Mouse (Mus musculus): ENCODE results near the gene Tbx15.

GRCm38 (mm10) chr3:99266752-99267303, 26.6 kb downstream of the Tbx15 start:
- TF ChIP-seq CTCF (IDR thresholded peaks at IDR 0.05; ENCODE audit: extremely low read depth, insufficient read depth, low read length) (no peak), POLR2A (IDR thresholded peaks at IDR 0.05; ENCODE audit: extremely low read depth, insufficient read depth, low read length) (no peak)
